Mouse (Mus musculus): Measurements from ENCODE around the gene Gtf3c3.

Gene Gtf3c3

DNA sequence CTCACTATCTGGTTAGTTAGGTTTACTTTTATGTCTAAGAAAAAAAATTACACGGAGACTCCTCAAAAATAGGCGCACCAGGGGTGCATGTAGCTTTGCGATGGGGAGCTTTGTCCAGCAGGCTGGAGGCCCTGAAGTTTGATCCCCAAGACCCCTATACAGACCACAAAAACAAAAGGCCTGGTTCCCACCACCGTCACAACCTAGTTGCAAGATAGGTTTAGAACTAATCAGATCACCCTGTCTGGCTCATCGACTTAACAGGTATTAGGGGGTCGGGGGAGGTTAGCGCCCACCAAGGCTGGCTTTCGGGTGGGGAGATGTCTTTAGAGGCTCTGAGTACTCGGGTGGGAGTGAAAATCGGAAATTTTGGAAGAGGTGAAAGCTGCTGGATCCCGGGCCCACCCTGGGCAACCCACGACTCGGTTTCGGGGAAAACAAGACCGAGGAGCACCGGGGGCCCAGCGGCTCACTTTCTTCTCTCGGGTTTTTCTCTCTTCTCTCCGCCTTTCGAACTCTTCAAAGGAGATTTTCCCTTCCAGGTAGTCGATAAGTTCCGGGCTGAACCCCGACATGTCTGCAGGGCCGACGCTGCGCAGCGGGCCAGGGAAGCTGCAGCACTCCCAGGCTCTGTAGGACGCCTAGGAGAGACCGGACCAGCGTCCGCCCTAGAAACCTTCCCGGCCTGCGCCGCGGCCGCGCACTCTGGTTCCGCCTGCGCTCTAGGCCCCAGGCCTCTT, at the start of gene Gtf3c3:
Gtf3c3 (minus strand) TSS at position 632 of the 740 bp plus-strand sequence.
- peak; percentile 77 for DNase-seq (ENCODE audit: extremely low read depth, low read depth)

DNA sequence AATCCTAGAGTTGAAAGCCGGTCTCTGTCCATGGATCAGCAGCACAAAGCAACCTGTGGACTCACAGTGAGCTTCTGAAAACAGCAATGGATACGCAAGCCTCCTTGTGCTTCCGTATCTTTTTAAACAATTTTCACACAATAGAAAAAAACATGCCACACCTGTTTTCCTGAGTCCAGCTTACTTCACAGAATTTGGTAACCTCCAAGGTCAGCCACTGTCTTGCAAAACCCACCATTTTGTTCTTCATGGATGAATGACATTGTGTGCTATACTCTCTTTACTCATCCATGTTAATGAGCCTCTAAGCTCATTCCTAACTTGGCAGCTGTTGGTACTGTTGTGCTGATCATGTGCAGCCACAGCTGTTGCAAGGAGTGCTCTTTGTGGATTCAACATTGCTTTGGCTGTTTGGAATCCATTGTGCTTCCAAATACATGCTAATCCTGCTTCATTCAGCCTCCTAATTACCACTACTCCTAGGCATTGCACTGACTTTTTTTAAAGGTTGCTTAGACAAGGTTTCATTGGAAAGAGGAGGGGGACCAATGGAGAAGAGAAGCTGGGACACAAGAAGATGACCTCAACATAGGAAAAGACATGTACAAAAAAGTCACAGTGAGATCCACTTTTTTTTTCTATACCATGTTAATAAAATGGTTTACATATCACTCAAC, 46.1 kb upstream of the Gtf3c3 start:
- no peak for DNase-seq (ENCODE audit: extremely low read depth, low read depth)

DNA sequence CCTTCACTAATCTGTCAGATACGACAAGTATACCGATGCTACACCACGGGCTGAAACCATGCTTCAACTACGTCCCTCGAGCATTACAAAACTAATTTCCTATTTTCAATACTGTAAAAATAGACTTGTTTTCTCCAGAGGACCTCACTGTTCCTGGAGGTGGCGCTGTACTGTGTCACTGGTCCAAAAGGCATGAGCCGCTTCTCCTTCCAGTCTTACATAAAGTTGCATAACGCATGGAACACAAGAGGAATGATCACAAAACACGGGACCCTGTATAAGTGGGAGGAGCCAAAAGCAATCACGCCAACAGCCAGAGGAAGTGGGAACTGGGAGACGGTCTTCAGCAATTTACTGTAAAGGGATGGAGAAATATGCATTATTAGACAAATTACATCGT, 41.7 kb upstream of the Gtf3c3 start:
- DNase-seq (ENCODE audit: extremely low read depth, low read depth), result no peak

DNA sequence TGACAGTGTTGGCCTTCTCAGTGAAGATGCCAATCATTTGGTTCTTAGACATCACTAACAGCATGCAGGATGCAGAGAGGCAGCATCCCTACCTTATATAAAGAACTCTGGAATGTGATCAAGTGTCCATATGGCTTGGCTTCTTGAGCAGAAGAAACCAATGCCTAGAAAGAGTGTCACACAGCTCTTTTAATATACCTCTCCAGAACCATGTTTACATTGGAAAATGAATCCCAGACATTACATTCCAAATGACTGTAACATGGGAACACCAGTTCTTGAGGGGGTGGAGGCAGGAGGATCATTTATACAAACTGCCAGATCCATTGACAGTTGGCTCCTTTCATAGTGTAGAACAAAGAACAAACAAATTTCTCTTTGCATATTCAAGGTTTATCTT, 29.9 kb upstream of the Gtf3c3 start:
- DNase-seq (ENCODE audit: extremely low read depth, low read depth), result no peak

DNA sequence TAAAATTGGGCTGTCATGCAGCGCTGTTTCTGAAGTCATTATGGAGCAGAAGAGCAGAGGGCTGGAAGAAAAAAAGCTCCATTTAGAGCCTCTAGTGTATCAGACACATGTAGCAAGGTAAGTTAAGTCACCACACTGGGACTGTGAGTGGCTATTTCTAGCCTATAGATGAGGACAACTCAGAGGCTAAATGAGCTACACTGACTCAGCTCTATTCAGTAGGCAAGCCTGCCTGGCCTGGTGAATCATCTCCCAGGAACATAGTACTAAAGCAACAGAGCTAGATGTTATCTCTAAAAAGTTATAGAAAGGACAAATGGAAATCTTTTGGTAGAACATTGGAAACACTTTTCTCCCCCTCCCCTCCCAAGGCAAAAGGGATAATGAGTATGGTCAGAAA, 28.6 kb upstream of the Gtf3c3 start:
- DNase-seq (ENCODE audit: extremely low read depth, low read depth), result no peak

DNA sequence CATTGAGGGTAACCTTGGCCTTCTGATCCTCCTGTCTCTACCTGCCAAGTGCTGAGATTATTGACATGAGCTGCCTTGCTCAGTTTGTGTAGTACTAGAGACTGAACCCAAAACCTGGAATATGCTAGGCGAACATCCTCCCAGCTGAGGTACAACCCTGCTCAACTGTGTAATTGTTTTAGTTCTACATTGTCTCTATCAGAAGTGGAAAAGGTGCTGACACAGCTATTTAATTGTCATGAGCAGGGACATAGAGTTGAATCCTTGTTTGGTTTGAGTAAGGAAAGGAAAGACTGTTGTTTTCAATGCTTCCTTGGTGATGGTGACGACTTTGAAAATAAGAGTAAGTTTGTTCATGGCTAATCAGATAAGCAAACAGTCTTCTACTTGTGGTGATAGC, 13.3 kb upstream of the Gtf3c3 start:
- no peak for DNase-seq (ENCODE audit: extremely low read depth, low read depth)

DNA sequence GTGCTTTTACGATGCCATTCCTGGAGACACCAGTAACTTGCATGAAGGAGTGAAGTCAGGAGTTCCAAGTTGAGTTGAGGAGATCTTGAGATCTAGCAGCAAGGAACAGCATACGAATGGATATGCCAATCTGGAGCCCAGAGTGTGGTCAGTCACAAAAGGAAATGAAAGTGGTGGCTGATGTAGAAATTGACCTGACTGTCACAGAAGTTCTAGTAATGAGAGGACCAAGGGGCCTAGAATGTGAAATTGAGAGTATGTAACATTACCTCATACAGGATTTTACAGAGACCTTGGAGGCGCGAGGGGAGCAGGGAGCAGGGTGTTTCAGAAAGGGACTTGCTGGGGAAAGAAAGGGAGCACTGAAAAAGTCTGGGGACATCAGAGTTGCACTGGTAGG, 10.1 kb upstream of the Gtf3c3 start:
- no peak for DNase-seq (ENCODE audit: extremely low read depth, low read depth)

DNA sequence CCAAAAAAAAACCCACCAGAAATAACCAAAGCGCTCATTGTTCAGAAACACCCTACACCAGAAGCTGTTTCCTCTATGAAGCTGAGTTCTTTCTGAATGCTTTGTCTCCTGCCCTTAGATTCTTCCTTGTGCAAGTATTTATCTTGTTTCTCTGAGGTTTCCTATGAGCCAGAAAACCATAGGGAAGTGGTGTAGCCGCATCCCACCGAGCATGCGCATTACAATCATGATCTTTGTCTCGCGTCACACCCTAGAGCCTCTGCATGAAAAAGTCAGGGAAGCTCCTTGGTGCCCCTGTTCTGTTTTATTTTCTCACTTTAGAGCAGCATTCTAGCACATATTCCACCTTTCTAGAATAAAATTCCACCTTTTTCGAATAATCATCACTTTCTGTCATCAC, 4.9 kb upstream of the Gtf3c3 start:
- no peak for DNase-seq (ENCODE audit: extremely low read depth, low read depth)

DNA sequence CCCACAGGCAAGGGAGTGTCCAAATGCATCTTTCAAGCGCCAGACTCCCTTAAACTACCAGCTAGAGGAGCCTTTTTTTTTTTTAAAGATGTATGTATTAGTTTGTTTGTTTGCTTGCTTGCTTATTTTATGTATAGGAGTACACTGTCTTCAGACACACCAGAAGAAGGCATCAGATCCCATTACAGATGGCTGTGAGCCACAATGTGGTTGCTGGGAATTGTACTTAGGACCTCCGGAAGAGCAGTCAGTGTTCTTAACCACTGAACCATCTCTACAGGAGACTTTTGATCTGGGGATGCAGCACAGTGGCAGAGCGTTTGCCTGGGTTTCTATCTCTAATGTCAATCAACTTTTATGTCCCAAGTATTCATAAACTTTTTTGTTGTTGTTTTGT, 307 bp upstream of the Gtf3c3 start:
- DNase-seq (ENCODE audit: extremely low read depth, low read depth), result no peak

DNA sequence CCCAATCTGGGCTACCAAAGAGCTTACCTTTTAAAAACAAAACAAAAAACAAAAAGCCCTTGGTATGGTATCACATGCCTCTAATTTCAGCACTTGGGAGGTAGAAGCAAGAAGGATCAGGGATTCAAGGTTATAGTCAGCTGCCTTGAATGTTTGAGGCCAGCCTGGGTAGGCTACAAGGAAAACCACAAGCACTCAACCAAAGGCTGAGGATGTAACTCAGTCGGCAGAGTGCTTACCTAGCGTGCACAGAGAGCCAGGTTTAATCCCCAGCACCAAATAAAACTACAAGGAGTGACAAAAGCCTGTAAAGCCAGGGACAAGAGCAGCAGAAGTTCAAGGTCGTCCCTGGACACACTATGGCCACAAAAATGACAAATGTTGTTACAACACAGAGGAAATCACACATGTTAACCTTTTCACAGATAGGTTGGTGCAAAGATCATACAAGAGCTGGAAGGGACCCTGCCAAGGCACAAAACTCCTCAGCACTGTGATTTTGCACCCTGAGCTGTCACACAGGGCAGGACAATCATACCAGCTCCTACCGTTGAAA, 16.5 kb downstream of the Gtf3c3 start:
- DNase-seq (ENCODE audit: extremely low read depth, low read depth), result no peak

DNA sequence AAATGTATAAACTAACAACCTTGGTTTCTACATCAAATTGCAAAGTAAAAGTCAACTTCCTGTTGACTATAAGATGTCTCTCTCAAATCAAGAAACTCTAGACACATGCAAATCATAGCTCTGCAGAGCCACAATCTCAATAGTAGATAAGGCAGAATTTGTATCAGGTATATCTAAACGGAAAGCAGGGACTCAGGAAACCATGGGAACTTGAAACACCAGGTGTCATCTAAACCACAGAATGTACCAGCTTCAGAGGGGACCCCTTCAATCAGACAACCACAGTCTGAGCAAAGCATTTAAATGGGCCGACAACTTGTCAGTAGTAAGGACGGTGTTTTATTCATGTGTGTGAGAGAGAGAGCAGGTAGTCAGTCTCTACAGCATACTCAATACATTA, 17.1 kb downstream of the Gtf3c3 start:
- DNase-seq (ENCODE audit: extremely low read depth, low read depth), result no peak

DNA sequence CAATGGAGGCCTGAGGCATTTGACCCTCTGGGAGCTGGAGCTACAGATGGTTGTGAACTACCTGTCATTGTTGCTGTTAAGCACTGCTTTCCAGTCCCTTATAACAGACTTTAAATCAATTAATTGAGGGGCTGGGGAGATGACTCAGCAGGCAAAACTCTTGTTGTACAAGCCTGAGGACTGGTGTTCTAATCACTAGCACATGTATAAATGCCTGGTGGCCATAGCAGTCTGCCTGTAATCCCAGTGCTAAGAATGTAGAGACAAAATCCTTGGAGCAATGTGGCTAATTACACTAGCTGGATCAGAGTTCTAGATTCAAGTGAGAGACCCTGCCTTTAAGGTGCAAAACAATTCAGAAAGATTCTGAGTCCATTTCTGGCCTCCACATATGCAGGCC, 36.0 kb downstream of the Gtf3c3 start:
- DNase-seq (ENCODE audit: extremely low read depth, low read depth), result no peak

DNA sequence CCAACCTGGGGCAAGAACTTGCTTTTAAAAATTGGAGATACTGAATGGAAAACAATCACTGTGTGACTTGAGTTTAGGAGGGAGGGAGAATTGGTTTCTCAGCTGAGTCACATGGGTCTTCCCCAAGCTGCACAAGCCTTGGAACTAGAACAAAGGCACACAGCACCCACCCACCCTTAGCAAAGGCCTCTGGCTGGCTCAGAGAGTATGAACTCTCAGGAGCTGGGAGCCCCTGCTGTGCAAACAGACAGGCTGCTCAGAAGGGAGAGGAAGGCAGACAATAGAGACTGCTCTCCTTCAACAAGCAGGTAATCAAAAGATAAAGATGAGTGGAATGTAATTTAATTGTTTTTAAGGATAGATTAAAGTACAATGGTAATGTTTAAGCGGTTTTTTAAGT, 54.5 kb downstream of the Gtf3c3 start:
- DNase-seq (ENCODE audit: extremely low read depth, low read depth), result no peak

DNA sequence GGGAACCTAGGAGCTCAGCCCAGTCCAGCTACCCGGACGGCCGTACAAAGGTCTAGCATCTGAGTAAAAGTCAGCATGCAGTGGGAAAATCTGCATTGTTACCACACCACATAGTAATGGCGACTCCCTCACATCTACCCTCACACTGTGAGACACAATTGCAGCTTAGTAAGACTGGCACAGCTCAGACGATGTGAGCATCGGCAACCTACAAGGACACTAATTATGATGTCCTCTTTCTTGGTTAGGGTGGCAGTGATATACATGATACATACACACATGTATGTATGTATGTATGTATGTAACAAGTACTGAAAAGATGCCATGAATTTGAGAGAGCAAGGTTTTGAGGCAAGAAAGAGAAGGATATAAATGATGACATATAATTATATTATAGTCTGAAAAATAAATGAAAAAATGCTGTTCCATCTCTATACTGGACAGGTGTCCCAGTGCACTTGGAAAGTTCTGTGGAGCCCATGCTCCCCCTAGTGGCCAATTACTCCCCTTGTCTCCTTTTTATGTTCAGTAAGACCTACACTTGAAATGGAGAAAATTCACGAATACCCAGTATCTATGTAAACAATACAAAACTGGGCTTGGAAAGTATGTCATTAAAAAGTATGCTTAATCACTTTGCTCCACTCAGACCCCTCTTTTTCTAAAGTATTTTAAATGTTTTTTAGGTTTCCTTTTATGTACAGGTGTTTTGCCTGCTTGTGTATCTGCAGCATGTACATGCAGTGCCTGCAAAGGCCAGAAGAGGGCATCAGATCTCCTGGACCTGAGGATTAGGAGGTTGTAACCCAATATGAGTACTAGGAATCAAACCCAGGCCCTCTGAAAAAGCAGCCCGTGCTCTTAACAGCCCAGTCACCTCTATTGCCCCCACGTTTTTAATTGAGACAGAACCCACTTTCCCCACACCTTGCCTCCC, 57.5 kb downstream of the Gtf3c3 start:
- DNase-seq (ENCODE audit: extremely low read depth, low read depth), result peak; percentile 44

DNA sequence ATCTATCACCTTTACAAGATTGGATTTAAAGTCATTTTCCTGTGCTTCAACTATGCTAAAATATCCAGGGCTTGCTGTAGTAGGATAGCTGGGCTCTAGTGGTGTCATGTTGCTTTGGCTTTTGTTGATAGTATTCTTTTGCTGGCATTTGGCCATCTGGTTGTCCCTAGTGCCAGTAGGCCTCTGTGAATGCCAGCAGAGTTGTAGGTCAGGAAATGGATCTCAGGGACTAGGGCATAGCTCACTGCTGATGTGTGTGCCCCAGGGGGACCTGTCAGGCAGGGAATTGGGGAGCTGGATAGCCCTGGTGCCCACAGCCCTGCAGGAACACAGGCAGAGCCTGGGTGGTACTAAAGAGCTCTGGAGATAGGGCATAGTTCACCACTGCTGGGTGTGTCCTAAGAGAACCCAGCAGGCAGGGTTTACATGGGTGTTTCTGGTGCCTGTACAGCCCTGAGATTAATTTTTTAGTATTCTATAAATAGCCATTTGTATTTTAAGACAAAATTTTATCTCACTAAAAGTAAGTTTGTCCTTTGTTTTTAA, 61.2 kb downstream of the Gtf3c3 start:
- DNase-seq (ENCODE audit: extremely low read depth, low read depth), result no peak

DNA sequence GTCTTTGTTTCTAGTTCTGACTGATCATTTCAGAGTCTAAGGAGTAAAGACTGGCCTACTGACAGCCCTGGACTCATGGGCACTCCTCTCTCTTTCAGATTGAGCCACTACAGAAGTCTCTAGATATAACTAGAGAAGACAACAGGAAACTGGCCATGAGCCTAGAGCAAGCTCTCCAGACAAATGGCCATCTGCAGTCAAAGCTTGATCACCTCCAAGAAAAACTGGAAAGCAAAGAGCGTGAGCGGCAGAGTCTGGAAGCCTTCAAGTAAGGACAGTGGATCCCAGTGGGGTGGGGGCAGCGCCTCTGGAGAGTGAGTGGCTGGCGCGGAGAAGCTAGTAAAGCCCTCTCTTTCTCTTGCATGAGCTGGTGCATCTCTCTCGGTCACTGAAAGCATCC, 82.2 kb downstream of the Gtf3c3 start:
- no peak for DNase-seq (ENCODE audit: extremely low read depth, low read depth)

DNA sequence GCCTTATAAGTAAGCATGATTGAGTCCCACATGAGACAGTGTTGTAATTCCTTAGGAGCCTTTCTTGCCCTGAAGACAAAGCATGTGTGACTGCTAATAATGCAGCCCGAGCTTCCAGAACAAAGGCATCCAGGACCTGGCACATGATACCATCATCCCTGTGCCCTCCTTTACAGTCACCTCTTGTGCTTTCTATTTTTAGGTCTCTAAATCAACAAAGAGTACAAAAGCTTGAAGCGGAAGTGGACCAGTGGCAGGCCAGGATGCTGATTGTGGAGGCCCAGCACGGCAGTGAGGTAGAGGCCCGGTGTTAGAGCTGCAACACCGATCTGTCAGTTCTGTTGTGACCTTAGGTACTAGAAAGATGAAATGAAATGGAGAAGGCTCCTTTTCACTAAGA, 83.3 kb downstream of the Gtf3c3 start:
- no peak for DNase-seq (ENCODE audit: extremely low read depth, low read depth)

DNA sequence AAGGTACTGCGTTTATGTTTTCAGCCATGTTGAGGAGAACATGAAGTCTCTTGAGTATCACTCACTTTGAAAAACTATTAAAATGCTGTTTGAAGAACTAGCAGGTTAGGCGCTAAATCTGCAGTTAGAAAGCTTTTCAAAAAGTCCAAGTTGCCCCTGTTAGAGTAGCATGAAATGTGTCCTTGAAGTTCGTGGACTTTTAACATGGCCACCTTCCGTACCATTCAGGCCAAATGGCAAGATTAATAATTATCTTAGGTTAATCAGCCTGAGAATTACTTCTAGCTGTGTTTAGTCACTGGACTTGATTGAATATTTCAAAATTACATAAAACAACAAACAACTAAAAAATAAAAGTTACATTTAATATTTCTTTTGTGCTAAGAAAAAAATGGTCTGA, 84.0 kb downstream of the Gtf3c3 start:
- no peak for DNase-seq (ENCODE audit: extremely low read depth, low read depth)

Data from MEL-GATA-1-ER (cell line).